In genomic region chr4:94515366-94515765, GRCm38 (mm10) we compare ENCODE assay signal across 22 mouse cellular contexts. TPM values are rescaled to one million over a fixed set of nuclear protein-coding genes. Genes with fewer than 3 reads are reported as not detected.
"Had no signal": no experiment of that assay in that cellular context is flagged by ENCODE, and none has a peak within 500 bp of the region (broad histone marks: within the 10 kb centered on the region; RNA-seq: fewer than 3 reads in every experiment).

No protein-coding gene starts in this region.

- DNase-seq: kidney, adult 18-20 months; kidney, adult 9 months; kidney, postnatal 14 days; layer of hippocampus, postnatal 36 days; lung, adult 18-20 months; midbrain, embryonic 14.5 days; thymus, adult 18-20 months; thymus, postnatal 36 days had no signal

- H3K4me2 ChIP-seq: liver, embryonic 12.5 days; liver, embryonic 15.5 days; midbrain, embryonic 11.5 days; stomach, embryonic 15.5 days had no signal

- H3K27me3 ChIP-seq: liver, embryonic 12.5 days; liver, embryonic 15.5 days; stomach, embryonic 15.5 days had no signal

- H3K9ac ChIP-seq: liver, embryonic 12.5 days; liver, embryonic 15.5 days; stomach, embryonic 15.5 days had no signal

- H3K9me3 ChIP-seq: liver, embryonic 12.5 days; liver, embryonic 15.5 days; stomach, embryonic 15.5 days had no signal

- H3K27ac ChIP-seq: left cerebral cortex, adult 2 months; liver, embryonic 12.5 days; liver, embryonic 15.5 days; macrophage; stomach, embryonic 15.5 days had no signal

- ATAC-seq: intestine, embryonic 16.5 days; liver, embryonic 12.5 days had no signal

- H3K4me3 ChIP-seq: left cerebral cortex, adult 2 months; liver, embryonic 12.5 days; liver, embryonic 15.5 days; stomach, embryonic 15.5 days had no signal

- H3K4me1 ChIP-seq: liver, embryonic 12.5 days; liver, embryonic 15.5 days; stomach, embryonic 15.5 days had no signal

RNA-seq across cellular contexts. Expression of gene Gm10306, which starts 41.0 kb away (rescaled TPM):
- total RNA-seq: layer of hippocampus, adult 8-10 months; layer of hippocampus, postnatal 10 days; layer of hippocampus, postnatal 36 days; left cerebral cortex, adult 2 months; left cerebral cortex, postnatal 10 days; megakaryocyte-erythroid progenitor cell, adult 5-6 weeks; midbrain, postnatal 0 days had no signal
- polyA plus RNA-seq: kidney, embryonic 16.5 days; liver, embryonic 15.5 days; macrophage; midbrain, embryonic 11.5 days; midbrain, embryonic 14.5 days; neural tube, embryonic 11.5 days; stomach, embryonic 15.5 days had no signal
